ENCODE assay signal across 19 mouse cellular contexts in the genomic region with DNA sequence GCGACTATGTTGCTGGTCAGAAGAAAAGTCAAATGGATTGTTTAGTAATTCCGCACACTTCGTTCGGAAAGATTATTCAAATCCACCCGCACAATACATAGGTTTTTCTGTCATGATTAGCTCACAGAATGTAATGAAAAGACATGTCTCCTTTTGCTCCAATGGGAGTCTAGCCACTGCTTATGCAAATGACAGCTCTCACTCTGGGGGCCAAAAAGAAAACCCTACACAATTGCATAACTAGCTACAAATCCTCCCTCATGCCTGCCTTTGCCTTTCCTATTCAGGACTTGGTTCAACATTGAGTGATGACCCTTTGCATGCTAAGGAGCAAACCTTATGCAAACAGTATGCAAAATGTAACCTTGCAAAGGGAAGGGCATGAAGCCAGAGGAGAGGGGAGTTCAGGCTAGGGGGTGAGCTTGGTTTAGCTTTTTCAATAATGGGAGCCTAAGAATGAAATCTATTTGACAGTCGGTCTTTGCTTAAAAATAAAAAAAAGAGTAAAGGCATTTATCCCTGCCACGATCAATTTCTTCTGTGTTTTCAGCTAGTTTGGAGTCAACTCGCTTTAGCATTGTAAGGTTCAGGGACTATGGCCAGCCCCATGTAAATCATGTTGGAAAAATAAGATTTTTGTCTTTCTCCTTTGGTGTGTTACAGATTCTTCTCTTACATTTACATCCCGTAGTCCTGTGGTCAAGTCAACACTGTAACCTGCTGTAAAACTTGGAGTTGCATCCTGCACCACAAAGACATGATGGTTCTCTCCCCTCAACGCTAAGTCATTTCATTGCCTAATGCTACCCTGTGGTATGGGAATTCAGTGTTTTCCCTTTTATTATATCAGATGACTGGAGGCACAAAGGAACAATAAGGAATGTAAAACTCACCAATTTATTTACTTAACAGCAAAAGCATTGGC.
DNase-seq lines count a peak whose midpoint lies in the region; ATAC-seq lines count a peak whose summit lies in the region.
"Had no signal": no experiment of that assay in that cellular context is flagged by ENCODE, and none has a peak within 500 bp of the region (broad histone marks: within the 10 kb centered on the region; RNA-seq: fewer than 3 reads in every experiment).

No protein-coding gene starts in this region.

- H3K4me2 ChIP-seq in neural tube, embryonic 11.5 days (ENCODE audit: low read depth): no peak overlapping the region
- H3K4me2 ChIP-seq in hindbrain, embryonic 11.5 days (replicated peaks; ENCODE audit: low read depth, low read length): no peak overlapping the region
- no peak overlapping the region for H3K4me2 ChIP-seq in midbrain, embryonic 11.5 days
- H3K4me2 ChIP-seq: heart, embryonic 12.5 days; limb, embryonic 12.5 days had no signal

- H3K36me3 ChIP-seq in neural tube, embryonic 11.5 days (ENCODE audit: control insufficient read depth, insufficient read depth, low read length): no peaks in the 10 kb centered on the region
- no peaks in the 10 kb centered on the region for H3K36me3 ChIP-seq in hindbrain, embryonic 11.5 days (ENCODE audit: control insufficient read depth, insufficient read depth, low read length)
- no peaks in the 10 kb centered on the region for H3K36me3 ChIP-seq in midbrain, embryonic 11.5 days (ENCODE audit: control insufficient read depth, insufficient read depth, low read length)
- H3K36me3 ChIP-seq: heart, embryonic 12.5 days; limb, embryonic 12.5 days had no signal

- no peaks in the 10 kb centered on the region; the same call in 1 of the 2 replicates for H3K9me3 ChIP-seq in neural tube, embryonic 11.5 days (ENCODE audit: control insufficient read depth, low read length)
- H3K9me3 ChIP-seq in hindbrain, embryonic 11.5 days (ENCODE audit: control insufficient read depth, low read length): no peaks in the 10 kb centered on the region
- H3K9me3 ChIP-seq in midbrain, embryonic 11.5 days (ENCODE audit: control insufficient read depth, low read length): no peaks in the 10 kb centered on the region
- H3K9me3 ChIP-seq: heart, embryonic 12.5 days; limb, embryonic 12.5 days had no signal

- ATAC-seq in neural tube, embryonic 11.5 days (ENCODE audit: insufficient read depth, low FRiP score, low TSS enrichment): peak; percentile 62
- ATAC-seq in hindbrain, embryonic 11.5 days (ENCODE audit: low FRiP score): peak; percentile 82
- ATAC-seq in midbrain, embryonic 11.5 days (ENCODE audit: low FRiP score): peak; percentile 88
- no peak for ATAC-seq in erythroid progenitor cell, adult 5-6 weeks (replicated peaks; ENCODE audit: low FRiP score, poor library complexity, severe bottlenecking)
- ATAC-seq: intestine, embryonic 16.5 days; lung, postnatal 0 days had no signal

- no peak overlapping the region for H3K9ac ChIP-seq in neural tube, embryonic 11.5 days (ENCODE audit: low read length)
- no peak overlapping the region for H3K9ac ChIP-seq in hindbrain, embryonic 11.5 days (ENCODE audit: low read depth, low read length)
- H3K9ac ChIP-seq in midbrain, embryonic 11.5 days (ENCODE audit: low read length): no peak overlapping the region
- H3K9ac ChIP-seq: heart, embryonic 12.5 days; limb, embryonic 12.5 days; liver, embryonic 14.5 days had no signal

- H3K27ac ChIP-seq in neural tube, embryonic 11.5 days (ENCODE audit: low read depth, low read length): no peak overlapping the region
- H3K27ac ChIP-seq in hindbrain, embryonic 11.5 days (ENCODE audit: low read depth, low read length): peak overlapping the region; percentile 68
- peak overlapping the region; percentile 55 for H3K27ac ChIP-seq in midbrain, embryonic 11.5 days (ENCODE audit: low read depth, low read length)
- H3K27ac ChIP-seq: limb, embryonic 12.5 days; liver, embryonic 14.5 days; stomach, postnatal 0 days had no signal

- H3K4me3 ChIP-seq in neural tube, embryonic 11.5 days (ENCODE audit: low read depth, low read length): no peak overlapping the region
- no peak overlapping the region for H3K4me3 ChIP-seq in hindbrain, embryonic 11.5 days (ENCODE audit: low read depth, low read length)
- H3K4me3 ChIP-seq in midbrain, embryonic 11.5 days (ENCODE audit: low read depth, low read length): no peak overlapping the region
- H3K4me3 ChIP-seq: erythroblast, embryonic 14.5 days; heart, embryonic 12.5 days; limb, embryonic 12.5 days; myocyte had no signal

- 74% methylated on average over 10 of the region's 10 CpGs for WGBS in neural tube, embryonic 11.5 days
- WGBS in hindbrain, embryonic 11.5 days: 57% methylated on average over 10 of the region's 10 CpGs
- WGBS in midbrain, embryonic 11.5 days: 47% methylated on average over 10 of the region's 10 CpGs

- no peaks in the 10 kb centered on the region for H3K27me3 ChIP-seq in neural tube, embryonic 11.5 days (ENCODE audit: control insufficient read depth, insufficient read depth, low read length)
- no peaks in the 10 kb centered on the region for H3K27me3 ChIP-seq in hindbrain, embryonic 11.5 days (ENCODE audit: control insufficient read depth, insufficient read depth, low read length)
- no peaks in the 10 kb centered on the region for H3K27me3 ChIP-seq in midbrain, embryonic 11.5 days (ENCODE audit: control insufficient read depth, insufficient read depth, low read length)
- H3K27me3 ChIP-seq: heart, embryonic 12.5 days; limb, embryonic 12.5 days had no signal

- H3K4me1 ChIP-seq in neural tube, embryonic 11.5 days (ENCODE audit: control insufficient read depth, insufficient read depth, low read length): no peaks in the 10 kb centered on the region
- H3K4me1 ChIP-seq in hindbrain, embryonic 11.5 days (replicated peaks; ENCODE audit: control insufficient read depth, insufficient read depth, low read length): no peaks in the 10 kb centered on the region
- H3K4me1 ChIP-seq in midbrain, embryonic 11.5 days (ENCODE audit: control insufficient read depth, insufficient read depth, low read length): peaks cover 4% of the 10 kb centered on the region; the same call in 1 of the 2 replicates
- H3K4me1 ChIP-seq: heart, embryonic 12.5 days; limb, embryonic 12.5 days had no signal

- peak; percentile 15 for DNase-seq in neural tube, embryonic 11.5 days (ENCODE audit: low spot score)
- no peak for DNase-seq in neural tube, embryonic 10.5 days (ENCODE audit: extremely low spot score, low spot score)
- peak; percentile 19 for DNase-seq in hindbrain, embryonic 11.5 days (ENCODE audit: low spot score)
- peak; percentile 92 for DNase-seq in midbrain, embryonic 11.5 days (ENCODE audit: low spot score, missing footprints)
- DNase-seq in liver: no peak
- no peak for DNase-seq in layer of hippocampus, adult 9-11 months
- DNase-seq: cerebellum, postnatal 14 days; heart, postnatal 36 days; right cerebral cortex, postnatal 14 days; thymus, postnatal 14 days had no signal

Comparison
In these comparisons a context has a peak if more than half of its experiments do, and no peak if none do; other contexts are left out.
1. DNase-seq: peak in neural tube, embryonic 11.5 days (single experiment), hindbrain, embryonic 11.5 days (single experiment) and midbrain, embryonic 11.5 days (single experiment); none in neural tube, embryonic 10.5 days (single experiment), liver (single experiment) and layer of hippocampus, adult 9-11 months (single experiment).